Mouse (Mus musculus) midbrain, postnatal 0 days (tissue): ENCODE data around the gene Shisa8. TPM values are rescaled to one million over a fixed set of nuclear protein-coding genes. Genes with fewer than 3 reads are reported as not detected.
A peak's percentile ranks its signal among the peaks of the same experiment; 100 is the strongest.

Source experiments
- ATAC-seq: fragments of 200-750 bp; cut with Nextera tagmentation; 2 replicates; pipeline ENCODE4 v1.8.0; 2017; ENCODE audit warnings: moderate number of reproducible peaks, mild to moderate bottlenecking, moderate TSS enrichment, moderate library complexity; ENCODE audit not compliant: low FRiP score
- DNase-seq: peaks from one replicate; pipeline ENCODE4 v3.0.0-alpha.2; 2015; ENCODE audit warnings: low spot score
- H3K27ac ChIP-seq: fragments of 300-500 bp; sonication (generic); 2 replicates; pipeline ENCODE4 v1.5.1; 2014; ENCODE audit warnings: low read depth, mild to moderate bottlenecking, low read length, mixed read lengths
- H3K27me3 ChIP-seq: fragments of 300-500 bp; sonication (generic); 2 replicates; pipeline ENCODE4 v1.6.1; 2014; ENCODE audit warnings: low read length, control low read depth, mixed read lengths; ENCODE audit not compliant: insufficient read depth
- H3K36me3 ChIP-seq: fragments of 300-500 bp; sonication (generic); 2 replicates; pipeline ENCODE4 v1.6.1; 2014; ENCODE audit warnings: low read length, control low read depth, mixed read lengths; ENCODE audit not compliant: insufficient read depth
- H3K4me1 ChIP-seq: fragments of 300-500 bp; sonication (generic); 2 replicates; pipeline ENCODE4 v1.6.1; 2014; ENCODE audit warnings: mild to moderate bottlenecking, control low read depth, antibody characterized with exemption, low read length, mixed read lengths; ENCODE audit not compliant: insufficient read depth
- H3K4me2 ChIP-seq: fragments of 300-500 bp; sonication (generic); 2 replicates; pipeline ENCODE4 v1.6.1; 2014; ENCODE audit warnings: low read depth, mild to moderate bottlenecking, low read length, mixed read lengths; ENCODE audit not compliant: poor library complexity, severe bottlenecking
- H3K4me3 ChIP-seq: fragments of 300-500 bp; sonication (generic); 2 replicates; pipeline ENCODE4 v1.5.1; 2014; ENCODE audit warnings: low read depth, mild to moderate bottlenecking, low read length, moderate library complexity
- H3K9ac ChIP-seq: fragments of 300-500 bp; sonication (generic); replicated peaks from 2 replicates; pipeline ENCODE4 v1.6.1; 2014; ENCODE audit warnings: mild to moderate bottlenecking, low read length, moderate library complexity, mixed read lengths; ENCODE audit not compliant: poor library complexity, severe bottlenecking
- H3K9me3 ChIP-seq: fragments of 300-500 bp; sonication (generic); 2 replicates; pipeline ENCODE4 v1.6.1; 2016; ENCODE audit warnings: low read length, control low read depth
- CTCF ChIP-seq: IDR thresholded peaks from 2 replicates; pipeline ENCODE4 v1.5.1; 2016; ENCODE audit warnings: antibody characterized with exemption, mild to moderate bottlenecking
- WGBS: fragments of 180-500 bp; shearing (Covaris S2); extraction: QIAGEN DNeasy Blood & Tissue Kit; methylation state at CpG from one replicate; pipeline ENCODE4 v1.1.7; 2014; 5-methylcytosine and 5-hydroxymethylcytosine counted together
- polyA plus RNA-seq: library from polyadenylated mRNA; unstranded; fragments of >200 nt; fragmentation: Nextera tagmentation; extraction: Ambion mirVana; gene quantifications from 2 replicates; pipeline ENCODE4 v1.2.1, GENCODE M21; 2015
- total RNA-seq: library from RNA; depleted of rRNA; stranded (reverse); fragments of >200 nt; gene quantifications from 2 replicates; pipeline ENCODE4 v1.2.3, GENCODE M21; 2014; rRNA removed

The Shisa8 gene
- 6.5 and 7.6 TPM in 2 replicates for total RNA-seq
- polyA plus RNA-seq: 1.6 and 2.2 TPM in 2 replicates

- no peaks in the 10 kb centered on the region for H3K36me3 ChIP-seq
- under 1% methylated on average over 28 of the region's 34 CpGs for WGBS
- H3K9ac ChIP-seq: peak within 1 kb of the TSS; percentile 24; the same call in 1 of the 2 replicates
- no peak within 1 kb of the TSS for H3K27ac ChIP-seq
- no peaks in the 10 kb centered on the region for H3K9me3 ChIP-seq
- no peak for TF ChIP-seq CTCF
- H3K4me2 ChIP-seq: peak within 1 kb of the TSS; percentile 62
- H3K27me3 ChIP-seq: peaks cover 61% of the 10 kb centered on the region
- DNase-seq: no peak
- H3K4me3 ChIP-seq: peak within 1 kb of the TSS; percentile 40
- no peak for ATAC-seq
- peaks cover 3% of the 10 kb centered on the region; the same call in 1 of the 2 replicates for H3K4me1 ChIP-seq
These were observed at the start of gene Shisa8 for GRCm38 (mm10) chr15:82212752-82213063. Gene Shisa8 (minus strand): TSS chr15:82212815.

- no peak overlapping the region for H3K4me2 ChIP-seq
- no peak overlapping the region for H3K27ac ChIP-seq
- peaks cover 2% of the 10 kb centered on the region for H3K36me3 ChIP-seq
- TF ChIP-seq CTCF: peak; percentile 96
- no peaks in the 10 kb centered on the region for H3K27me3 ChIP-seq
- H3K9ac ChIP-seq: 0 out of 2 replicates have a peak overlapping the region, but pooled peaks have one; percentile 2
- H3K4me1 ChIP-seq: peaks cover 16% of the 10 kb centered on the region
- ATAC-seq (no peak), DNase-seq (peak; percentile 66)
- H3K4me3 ChIP-seq: no peak overlapping the region
- WGBS: 16% methylated on average over 16 of the region's 16 CpGs
- H3K9me3 ChIP-seq: no peaks in the 10 kb centered on the region
These were observed 46.9 kb upstream of the Shisa8 start for GRCm38 (mm10) chr15:82259510-82259909.

- Histone ChIP-seq H3K4me2 (peak overlapping the region; percentile 78), H3K9me3 (no peaks in the 10 kb centered on the region), H3K27me3 (no peaks in the 10 kb centered on the region), H3K4me3 (peak overlapping the region; percentile 46), H3K27ac (peak overlapping the region; percentile 89), H3K4me1 (peaks cover 16% of the 10 kb centered on the region), H3K36me3 (peaks cover 2% of the 10 kb centered on the region), H3K9ac (peak overlapping the region; percentile 84)
- WGBS: 7% methylated on average over 10 of the region's 10 CpGs
- peak; percentile 66 for TF ChIP-seq CTCF
- ATAC-seq (peak; percentile 95), DNase-seq (peak; percentile 95)
These were observed 43.3 kb upstream of the Shisa8 start for GRCm38 (mm10) chr15:82255944-82256383.

- no peaks in the 10 kb centered on the region for H3K27me3 ChIP-seq
- ATAC-seq (peak; percentile 20; the same call in 1 of the 2 replicates), DNase-seq (peak; percentile 62)
- no peak overlapping the region for H3K9ac ChIP-seq
- H3K9me3 ChIP-seq: no peaks in the 10 kb centered on the region
- H3K4me1 ChIP-seq: peaks cover 16% of the 10 kb centered on the region
- peak overlapping the region; percentile 78 for H3K4me2 ChIP-seq
- peak overlapping the region; percentile 89 for H3K27ac ChIP-seq
- H3K4me3 ChIP-seq: peak overlapping the region; percentile 46; the same call in 1 of the 2 replicates
- H3K36me3 ChIP-seq: peaks cover 2% of the 10 kb centered on the region; the same call in 1 of the 2 replicates
- peak; percentile 66 for TF ChIP-seq CTCF
- WGBS: 26% methylated on average over 4 of the region's 4 CpGs
These were observed 42.6 kb upstream of the Shisa8 start for GRCm38 (mm10) chr15:82255248-82255647.

GRCm38 (mm10) chr15:82252097-82252496 lies 39.5 kb upstream of the Shisa8 start, which contains the start of gene 1500009C09Rik:
Gene 1500009C09Rik (plus strand): TSS chr15:82252397.
- Histone ChIP-seq H3K9me3 (no peaks in the 10 kb centered on the region), H3K27ac (no peak within 1 kb of the TSS), H3K4me3 (no peak within 1 kb of the TSS), H3K36me3 (no peaks in the 10 kb centered on the region), H3K27me3 (no peaks in the 10 kb centered on the region), H3K4me1 (peaks cover 14% of the 10 kb centered on the region), H3K4me2 (no peak within 1 kb of the TSS), H3K9ac (no peak within 1 kb of the TSS)
- TF ChIP-seq CTCF: no peak
- ATAC-seq (no peak), DNase-seq (no peak)
- WGBS: 91% methylated on average over 6 of the region's 6 CpGs

- Histone ChIP-seq H3K27ac (no peak overlapping the region), H3K4me1 (peaks cover 10% of the 10 kb centered on the region), H3K36me3 (no peaks in the 10 kb centered on the region), H3K27me3 (no peaks in the 10 kb centered on the region), H3K9me3 (no peaks in the 10 kb centered on the region), H3K4me3 (no peak overlapping the region), H3K4me2 (no peak overlapping the region), H3K9ac (no peak overlapping the region)
- over 99% methylated on average over 3 of the region's 3 CpGs for WGBS
- TF ChIP-seq CTCF: peak; percentile 50
- ATAC-seq (no peak), DNase-seq (no peak)
These were observed 39.0 kb upstream of the Shisa8 start for GRCm38 (mm10) chr15:82251579-82251978.
